Mouse (Mus musculus): ENCODE data around the gene Snd1.

Gene Snd1

DNA sequence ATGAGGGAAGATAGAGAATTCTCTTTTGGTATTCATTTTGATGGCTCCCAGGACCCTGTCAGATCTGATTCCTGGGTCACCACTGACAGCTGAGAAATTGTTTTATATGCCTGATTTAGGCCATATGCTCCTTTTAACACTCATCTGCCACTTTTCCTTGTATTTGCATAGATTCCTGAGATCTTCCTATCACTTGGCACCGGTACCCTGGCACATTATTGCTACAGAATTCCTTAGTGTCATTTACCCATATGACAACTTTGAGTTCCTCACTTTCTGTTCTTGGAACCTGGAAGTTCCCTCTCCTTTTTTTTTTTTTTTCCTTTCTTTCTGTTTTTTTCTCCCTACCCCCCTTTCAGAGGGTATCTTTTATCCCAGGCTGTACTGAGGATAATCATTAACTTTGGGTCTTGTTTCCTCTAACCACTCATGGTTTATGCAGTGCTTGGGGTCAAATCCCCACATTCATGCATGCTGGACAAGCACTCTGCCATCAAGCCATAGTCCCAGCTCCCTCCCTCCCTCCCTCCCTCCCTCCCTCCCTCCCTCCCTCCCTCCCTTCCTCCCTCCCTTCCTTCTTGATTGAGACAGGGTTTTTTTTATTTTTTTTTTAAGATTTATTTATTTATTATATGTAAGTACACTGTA is 13.4 kb downstream of the Snd1 start:
- TF ChIP-seq POU5F1 (IDR thresholded peaks at IDR 0.05; ENCODE audit: borderline replicate concordance, low read length) (no peak), CTCF (conservative IDR thresholded peaks at IDR 0.05; ENCODE audit: low read length) (no peak), NANOG (IDR thresholded peaks at IDR 0.05; ENCODE audit: borderline replicate concordance, low read length) (no peak)
- Histone ChIP-seq H3K4me3 (replicated peaks; ENCODE audit: low read length) (no peak overlapping the region), H3K27me3 (ENCODE audit: insufficient read depth, low read length) (no peaks in the 10 kb centered on the region), H3K4me1 (replicated peaks; ENCODE audit: low read depth, low read length) (peaks cover 39% of the 10 kb centered on the region), H3K9me3 (ENCODE audit: low read length) (no peaks in the 10 kb centered on the region), H3K36me3 (ENCODE audit: insufficient read depth, low read length) (peaks cover 96% of the 10 kb centered on the region)

DNA sequence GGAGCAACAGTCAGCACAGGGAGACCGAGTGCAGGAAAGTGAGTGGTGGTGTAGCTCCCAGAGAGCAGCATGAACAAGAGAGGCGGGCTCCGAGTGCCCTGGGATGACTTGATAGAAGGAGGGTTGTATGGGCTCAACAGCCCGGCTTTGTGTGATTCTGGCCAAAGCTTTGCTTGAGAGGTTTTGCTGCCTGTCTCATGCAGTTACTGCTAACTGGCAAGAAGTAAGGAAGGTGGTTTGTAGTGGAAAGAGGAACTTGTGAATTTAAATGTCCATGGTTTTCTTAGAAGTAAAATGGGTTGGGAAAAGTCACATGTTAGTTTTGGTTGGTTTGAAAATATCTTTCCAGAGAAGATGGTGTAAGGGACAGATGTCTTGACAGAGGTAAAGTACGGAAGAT is 15.7 kb downstream of the Snd1 start:
- no peaks in the 10 kb centered on the region for H3K9me3 ChIP-seq (ENCODE audit: low read length)
- no peak overlapping the region for H3K4me3 ChIP-seq (replicated peaks; ENCODE audit: low read length)
- H3K27me3 ChIP-seq (ENCODE audit: insufficient read depth, low read length), result no peaks in the 10 kb centered on the region
- peaks cover 82% of the 10 kb centered on the region for H3K36me3 ChIP-seq (ENCODE audit: insufficient read depth, low read length)
- no peak for TF ChIP-seq CTCF (conservative IDR thresholded peaks at IDR 0.05; ENCODE audit: low read length)
- no peak for TF ChIP-seq NANOG (IDR thresholded peaks at IDR 0.05; ENCODE audit: borderline replicate concordance, low read length)
- peaks cover 17% of the 10 kb centered on the region for H3K4me1 ChIP-seq (replicated peaks; ENCODE audit: low read depth, low read length)

DNA sequence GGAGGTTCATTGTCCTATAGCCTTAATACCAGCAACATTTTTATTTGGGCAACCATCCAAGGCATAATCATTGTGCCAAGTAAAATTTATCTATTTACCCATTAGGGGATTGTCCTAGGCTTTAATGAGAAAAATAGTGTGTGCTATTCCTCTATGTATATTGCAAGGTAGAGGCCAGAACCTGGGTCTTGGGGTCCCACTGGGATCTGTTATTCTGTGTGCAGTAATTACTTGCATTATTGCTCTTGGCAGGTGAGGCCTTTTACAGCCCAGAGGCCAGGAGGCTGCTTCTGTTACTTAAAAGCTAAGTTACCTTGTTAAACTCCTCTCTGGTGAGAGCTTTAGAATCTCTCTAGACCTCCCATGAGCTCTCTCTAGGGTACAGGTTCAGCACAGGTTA is 16.3 kb downstream of the Snd1 start:
- Histone ChIP-seq H3K4me1 (replicated peaks; ENCODE audit: low read depth, low read length) (peaks cover 11% of the 10 kb centered on the region), H3K27me3 (ENCODE audit: insufficient read depth, low read length) (no peaks in the 10 kb centered on the region), H3K9me3 (ENCODE audit: low read length) (no peaks in the 10 kb centered on the region), H3K36me3 (ENCODE audit: insufficient read depth, low read length) (peaks cover 81% of the 10 kb centered on the region), H3K4me3 (replicated peaks; ENCODE audit: low read length) (no peak overlapping the region)
- TF ChIP-seq POU5F1 (IDR thresholded peaks at IDR 0.05; ENCODE audit: borderline replicate concordance, low read length) (no peak), CTCF (conservative IDR thresholded peaks at IDR 0.05; ENCODE audit: low read length) (no peak), NANOG (IDR thresholded peaks at IDR 0.05; ENCODE audit: borderline replicate concordance, low read length) (no peak)

DNA sequence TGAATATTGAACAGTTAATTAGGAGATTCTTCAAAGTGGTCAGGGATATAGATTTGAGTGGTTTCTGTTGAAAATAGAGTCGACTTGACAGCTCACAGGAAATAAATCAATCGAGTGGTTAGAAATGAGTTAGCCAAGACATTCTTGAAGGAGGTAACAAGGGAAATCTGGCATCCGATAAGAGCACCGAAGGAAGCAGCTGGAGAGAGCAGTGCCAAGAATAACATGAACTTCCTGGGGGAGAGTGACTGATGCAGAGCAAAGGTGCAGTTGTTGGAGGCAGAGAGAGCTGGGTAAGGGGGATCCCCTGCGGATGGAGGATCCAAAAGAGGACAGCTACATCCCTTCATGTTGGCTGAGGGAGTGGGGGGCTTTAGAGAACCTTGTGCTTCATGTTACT is 22.9 kb downstream of the Snd1 start:
- Histone ChIP-seq H3K36me3 (ENCODE audit: insufficient read depth, low read length) (peaks cover 61% of the 10 kb centered on the region), H3K4me3 (replicated peaks; ENCODE audit: low read length) (no peak overlapping the region), H3K9me3 (ENCODE audit: low read length) (no peaks in the 10 kb centered on the region), H3K4me1 (replicated peaks; ENCODE audit: low read depth, low read length) (peaks cover 18% of the 10 kb centered on the region), H3K27me3 (ENCODE audit: insufficient read depth, low read length) (no peaks in the 10 kb centered on the region)
- TF ChIP-seq POU5F1 (IDR thresholded peaks at IDR 0.05; ENCODE audit: borderline replicate concordance, low read length), result no peak
- TF ChIP-seq NANOG (IDR thresholded peaks at IDR 0.05; ENCODE audit: borderline replicate concordance, low read length), result no peak
- no peak for TF ChIP-seq CTCF (conservative IDR thresholded peaks at IDR 0.05; ENCODE audit: low read length)

DNA sequence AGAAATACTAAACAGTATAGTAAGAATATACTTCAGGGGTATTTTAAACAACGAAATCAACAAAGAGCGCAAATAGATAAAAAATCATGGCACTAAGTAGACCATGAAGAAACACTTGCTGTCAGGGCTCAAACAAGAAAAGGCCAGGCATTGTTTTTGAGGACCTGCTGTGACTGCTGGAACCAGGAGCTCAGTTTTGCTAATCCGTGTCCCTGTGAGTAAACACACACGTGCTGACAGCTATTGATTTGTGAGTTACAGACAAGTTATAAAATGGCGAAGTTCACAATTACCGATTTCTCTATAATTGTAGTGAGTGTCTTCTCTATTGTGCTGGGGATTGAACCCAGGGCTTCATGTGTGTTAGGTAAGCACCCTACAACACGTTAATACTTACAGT is 27.6 kb downstream of the Snd1 start:
- Histone ChIP-seq H3K4me1 (replicated peaks; ENCODE audit: low read depth, low read length) (peaks cover 24% of the 10 kb centered on the region), H3K4me3 (replicated peaks; ENCODE audit: low read length) (no peak overlapping the region), H3K9me3 (ENCODE audit: low read length) (no peaks in the 10 kb centered on the region), H3K27me3 (ENCODE audit: insufficient read depth, low read length) (no peaks in the 10 kb centered on the region), H3K36me3 (ENCODE audit: insufficient read depth, low read length) (peaks cover 55% of the 10 kb centered on the region)
- TF ChIP-seq POU5F1 (IDR thresholded peaks at IDR 0.05; ENCODE audit: borderline replicate concordance, low read length), result no peak
- no peak for TF ChIP-seq CTCF (conservative IDR thresholded peaks at IDR 0.05; ENCODE audit: low read length)
- no peak for TF ChIP-seq NANOG (IDR thresholded peaks at IDR 0.05; ENCODE audit: borderline replicate concordance, low read length)

DNA sequence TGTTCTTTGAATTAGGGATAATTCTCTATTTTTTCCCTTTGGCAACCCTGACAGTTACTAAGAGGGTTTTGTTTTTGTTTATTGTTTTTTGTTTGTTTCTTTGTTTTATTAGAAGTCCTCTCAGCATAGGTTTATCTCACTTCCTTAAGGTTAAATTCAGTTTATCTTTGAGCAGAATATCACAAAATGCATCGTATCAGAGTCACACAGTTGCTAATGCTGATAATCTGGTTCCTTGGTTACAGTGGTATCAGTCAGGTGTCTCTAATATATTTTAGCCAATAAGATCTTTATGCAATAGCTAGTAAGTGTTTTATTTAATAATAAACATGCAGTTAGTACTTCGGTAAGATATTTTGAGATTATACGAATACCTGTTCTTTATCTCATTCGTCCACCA is 28.2 kb downstream of the Snd1 start:
- H3K9me3 ChIP-seq (ENCODE audit: low read length), result no peaks in the 10 kb centered on the region
- H3K36me3 ChIP-seq (ENCODE audit: insufficient read depth, low read length), result peaks cover 55% of the 10 kb centered on the region
- H3K27me3 ChIP-seq (ENCODE audit: insufficient read depth, low read length), result no peaks in the 10 kb centered on the region
- TF ChIP-seq NANOG (IDR thresholded peaks at IDR 0.05; ENCODE audit: borderline replicate concordance, low read length), result no peak
- H3K4me3 ChIP-seq (replicated peaks; ENCODE audit: low read length), result no peak overlapping the region
- peaks cover 20% of the 10 kb centered on the region for H3K4me1 ChIP-seq (replicated peaks; ENCODE audit: low read depth, low read length)

DNA sequence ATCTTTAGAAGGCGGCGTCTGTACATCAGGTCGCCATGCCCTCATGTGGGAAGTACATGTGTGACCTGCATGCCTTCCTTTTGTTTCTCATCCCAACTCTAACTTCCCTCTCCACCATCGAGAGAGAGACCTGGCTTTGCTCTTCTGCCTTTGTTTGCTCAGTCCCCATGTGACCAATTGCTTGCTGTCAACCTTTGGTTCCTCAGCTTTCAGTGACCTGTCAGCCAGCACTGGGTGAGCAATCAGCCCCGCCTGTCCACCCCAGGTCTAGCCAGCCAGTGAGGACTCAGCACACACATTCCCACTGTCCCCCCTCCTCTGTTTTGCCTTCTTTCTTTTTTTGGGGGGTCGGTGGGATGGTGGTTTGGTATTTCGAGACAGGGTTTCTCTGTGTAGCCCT is 29.7 kb downstream of the Snd1 start:
- no peak for TF ChIP-seq NANOG (IDR thresholded peaks at IDR 0.05; ENCODE audit: borderline replicate concordance, low read length)
- TF ChIP-seq CTCF (conservative IDR thresholded peaks at IDR 0.05; ENCODE audit: low read length), result no peak
- TF ChIP-seq POU5F1 (IDR thresholded peaks at IDR 0.05; ENCODE audit: borderline replicate concordance, low read length), result no peak
- no peak overlapping the region for H3K4me3 ChIP-seq (replicated peaks; ENCODE audit: low read length)
- H3K4me1 ChIP-seq (replicated peaks; ENCODE audit: low read depth, low read length), result peaks cover 6% of the 10 kb centered on the region; the same call in 1 of the 2 replicates
- no peaks in the 10 kb centered on the region for H3K9me3 ChIP-seq (ENCODE audit: low read length)
- H3K36me3 ChIP-seq (ENCODE audit: insufficient read depth, low read length), result peaks cover 50% of the 10 kb centered on the region
- no peaks in the 10 kb centered on the region for H3K27me3 ChIP-seq (ENCODE audit: insufficient read depth, low read length)

DNA sequence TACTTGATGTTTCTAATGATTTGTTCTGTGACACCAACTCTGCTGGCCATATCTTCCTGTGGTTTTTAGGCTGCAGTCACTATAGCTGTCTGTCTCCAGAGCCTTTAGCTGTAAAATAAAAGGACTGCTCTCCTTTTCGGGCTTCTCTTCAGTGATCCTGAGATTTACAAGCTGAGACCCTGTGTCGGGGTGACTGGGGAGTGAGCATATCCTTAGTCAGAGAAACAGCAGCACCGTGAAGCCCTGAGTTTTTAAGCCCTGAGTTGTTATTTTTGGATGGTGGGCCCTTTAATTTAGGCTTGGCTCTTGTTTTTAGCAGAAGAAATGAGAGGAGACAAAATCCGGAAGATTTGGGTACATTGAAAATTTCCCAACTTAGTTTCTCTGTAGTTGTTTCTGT is 32.8 kb downstream of the Snd1 start:
- Histone ChIP-seq H3K27me3 (ENCODE audit: insufficient read depth, low read length) (no peaks in the 10 kb centered on the region), H3K4me3 (replicated peaks; ENCODE audit: low read length) (no peak overlapping the region), H3K9me3 (ENCODE audit: low read length) (no peaks in the 10 kb centered on the region), H3K4me1 (replicated peaks; ENCODE audit: low read depth, low read length) (peaks cover 12% of the 10 kb centered on the region), H3K36me3 (ENCODE audit: insufficient read depth, low read length) (peaks cover 54% of the 10 kb centered on the region)
- TF ChIP-seq NANOG (IDR thresholded peaks at IDR 0.05; ENCODE audit: borderline replicate concordance, low read length) (no peak), POU5F1 (IDR thresholded peaks at IDR 0.05; ENCODE audit: borderline replicate concordance, low read length) (no peak), CTCF (conservative IDR thresholded peaks at IDR 0.05; ENCODE audit: low read length) (no peak)

DNA sequence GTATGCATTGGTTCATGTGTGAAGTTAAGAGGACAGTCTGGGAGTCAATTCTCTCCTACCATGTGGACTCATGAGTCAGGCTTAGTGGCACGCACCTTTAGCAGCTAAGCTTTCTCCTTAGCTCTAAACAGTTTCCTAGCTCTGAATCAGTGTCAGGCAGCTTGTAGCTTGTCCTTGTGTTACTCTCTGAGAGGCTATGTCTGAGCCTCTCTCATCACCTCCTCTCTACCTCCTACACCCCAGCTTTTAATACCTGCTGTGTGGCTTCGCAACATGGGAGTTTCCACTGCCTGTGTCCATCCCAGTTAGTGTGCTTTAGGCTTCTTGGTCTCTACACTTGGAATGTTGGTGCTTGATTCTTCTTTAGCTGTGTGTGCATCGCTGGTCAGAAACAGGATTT is 39.3 kb downstream of the Snd1 start:
- no peak for TF ChIP-seq POU5F1 (IDR thresholded peaks at IDR 0.05; ENCODE audit: borderline replicate concordance, low read length)
- TF ChIP-seq NANOG (IDR thresholded peaks at IDR 0.05; ENCODE audit: borderline replicate concordance, low read length), result no peak
- no peak for TF ChIP-seq CTCF (conservative IDR thresholded peaks at IDR 0.05; ENCODE audit: low read length)
- no peaks in the 10 kb centered on the region for H3K27me3 ChIP-seq (ENCODE audit: insufficient read depth, low read length)
- no peaks in the 10 kb centered on the region for H3K9me3 ChIP-seq (ENCODE audit: low read length)

More for the DNA sequence above, 39.3 kb downstream of the Snd1 start:
- H3K4me3 ChIP-seq (replicated peaks; ENCODE audit: low read length), result no peak overlapping the region
- H3K4me1 ChIP-seq (replicated peaks; ENCODE audit: low read depth, low read length), result peaks cover 6% of the 10 kb centered on the region
- H3K36me3 ChIP-seq (ENCODE audit: insufficient read depth, low read length), result peaks cover 79% of the 10 kb centered on the region

Data from E14TG2a.4 (cell line).